Mouse (Mus musculus): ENCODE results near the gene Sema5a. TPM values are rescaled to one million over a fixed set of nuclear protein-coding genes. Genes with fewer than 3 reads are reported as not detected.

Sema5a gene
- polyA plus RNA-seq, 1 experiment from 2014 or later: 8.3 TPM

DNA sequence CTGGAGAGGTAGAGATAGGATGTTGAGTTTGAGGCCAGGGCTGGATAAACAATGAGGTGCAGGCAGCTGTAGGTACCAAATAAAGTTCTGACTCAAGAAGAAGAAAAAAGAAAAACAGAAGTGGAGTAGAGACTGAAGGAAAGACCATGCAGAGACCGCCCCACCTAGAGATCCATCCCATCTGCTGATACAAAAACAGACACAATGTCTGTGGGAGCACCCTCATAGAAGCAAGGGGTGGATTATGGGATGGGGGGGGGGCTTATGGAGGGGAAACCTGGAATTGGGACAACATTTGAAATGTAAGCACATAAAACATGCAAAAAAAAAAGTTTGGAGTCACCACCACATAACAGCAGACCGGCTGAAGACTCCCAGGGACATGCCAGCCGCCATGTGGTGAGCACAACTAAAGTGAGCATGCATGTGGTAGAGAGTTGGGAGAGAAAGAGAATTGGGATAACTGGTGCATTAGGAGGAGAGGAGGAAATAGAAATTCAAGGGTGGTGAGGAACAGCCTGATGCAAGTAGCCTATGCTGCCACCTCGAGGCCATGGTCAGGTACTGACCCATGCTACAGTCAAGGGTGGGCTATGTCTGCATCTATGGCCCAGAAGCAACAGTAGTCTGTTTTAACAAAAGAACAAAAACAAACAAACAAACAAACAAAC, 473.8 kb downstream of the Sema5a start:
- Histone ChIP-seq H3K4me1 (no peaks in the 10 kb centered on the region), H3K36me3 (replicated peaks) (no peaks in the 10 kb centered on the region), H3K9me3 (no peaks in the 10 kb centered on the region), H3K27ac (no peak overlapping the region), H3K4me3 (no peak overlapping the region), H3K27me3 (ENCODE audit: poor library complexity, severe bottlenecking) (no peaks in the 10 kb centered on the region)
- 46% methylated on average over 4 of the region's 4 CpGs for WGBS
- DNase-seq (ENCODE audit: extremely low spot score, low spot score): peak; percentile 62

DNA sequence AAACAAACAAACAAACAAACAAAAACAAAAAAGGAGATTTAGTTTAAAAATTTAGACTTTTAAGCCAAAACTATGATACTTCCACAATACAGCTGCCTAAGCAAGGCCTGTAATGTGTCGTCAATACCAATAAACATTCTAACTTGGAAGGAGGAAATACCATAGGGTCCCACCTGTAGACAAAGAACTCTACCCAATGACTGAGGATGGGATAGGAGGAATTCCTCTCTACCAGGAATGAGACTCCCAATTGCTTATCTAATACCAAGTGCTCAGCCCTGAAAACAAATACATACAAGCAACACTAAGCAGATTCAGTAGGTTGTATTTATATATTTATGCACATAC, 474.3 kb downstream of the Sema5a start:
- H3K27me3 ChIP-seq (ENCODE audit: poor library complexity, severe bottlenecking): no peaks in the 10 kb centered on the region
- 88% methylated on average over 1 of the region's 1 CpGs for WGBS
- H3K9me3 ChIP-seq: no peaks in the 10 kb centered on the region
- H3K27ac ChIP-seq: no peak overlapping the region
- no peaks in the 10 kb centered on the region for H3K36me3 ChIP-seq (replicated peaks)
- no peak overlapping the region for H3K4me3 ChIP-seq
- H3K4me1 ChIP-seq: no peaks in the 10 kb centered on the region
- no peak for DNase-seq (ENCODE audit: extremely low spot score, low spot score)

DNA sequence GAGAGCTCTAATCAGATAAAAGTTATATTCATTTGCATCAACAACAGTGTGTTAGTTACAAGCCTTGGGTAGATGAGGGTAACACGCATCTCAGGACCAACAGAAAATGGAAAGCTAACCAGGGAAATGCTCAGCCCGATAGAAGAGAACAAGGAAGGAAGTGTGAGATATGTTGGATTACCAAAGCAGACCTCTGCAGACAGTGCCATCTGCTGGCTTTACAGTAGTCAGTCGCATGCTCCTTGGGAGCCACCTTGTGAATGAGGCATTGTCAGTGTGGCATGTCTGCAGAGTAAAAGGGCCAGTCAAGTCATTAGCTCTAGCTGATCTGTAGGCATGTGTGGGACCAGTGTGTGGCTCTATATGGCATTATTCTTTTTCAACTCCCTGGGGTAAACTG, 486.2 kb downstream of the Sema5a start:
- Histone ChIP-seq H3K27me3 (ENCODE audit: poor library complexity, severe bottlenecking) (no peaks in the 10 kb centered on the region), H3K27ac (no peak overlapping the region), H3K36me3 (replicated peaks) (no peaks in the 10 kb centered on the region), H3K4me1 (no peaks in the 10 kb centered on the region), H3K4me3 (no peak overlapping the region), H3K9me3 (no peaks in the 10 kb centered on the region)
- peak; percentile 18 for DNase-seq (ENCODE audit: extremely low spot score, low spot score)
- WGBS: 39% methylated on average over 3 of the region's 3 CpGs

Other genes starting within 250 kb of the Sema5a start
- not detected in 2 replicates for gene Tas2r119, start 67.5 kb upstream of the Sema5a start, polyA plus RNA-seq (2016; fragmentation: Nextera tagmentation; extraction: Ambion mirVana)

Measured in forebrain, embryonic 10.5 days (tissue).